Mouse (Mus musculus): ENCODE results near the gene Irf6. TPM values are rescaled to one million over a fixed set of nuclear protein-coding genes. Genes with fewer than 3 reads are reported as not detected.

Irf6 gene
- total RNA-seq, 2 experiments from 2014 or later: 0.81 to 0.92 TPM

GRCm38 (mm10) chr1:193156316-193157110 lies 3.6 kb downstream of the Irf6 start:
- DNase-seq (ENCODE audit: low spot score in 2 of 2): no peak

- DNase-seq (ENCODE audit: low spot score in 2 of 2): no peak
These were observed 4.2 kb downstream of the Irf6 start for GRCm38 (mm10) chr1:193157111-193157492.

- DNase-seq (ENCODE audit: low spot score in 2 of 2): no peak
These were observed 6.3 kb downstream of the Irf6 start for GRCm38 (mm10) chr1:193159163-193159562.

GRCm38 (mm10) chr1:193159613-193160012 lies 6.7 kb downstream of the Irf6 start:
- no peak for DNase-seq (ENCODE audit: low spot score in 2 of 2)

GRCm38 (mm10) chr1:193160317-193161032 lies 7.6 kb downstream of the Irf6 start:
- no peak for DNase-seq (ENCODE audit: low spot score in 2 of 2)

GRCm38 (mm10) chr1:193167746-193168145 lies 14.8 kb downstream of the Irf6 start, which contains the start of gene A130010J15Rik:
Gene A130010J15Rik (plus strand): TSS chr1:193168046.
- DNase-seq (ENCODE audit: low spot score in 2 of 2): no peak

- DNase-seq (ENCODE audit: low spot score in 2 of 2): no peak
These were observed 16.3 kb downstream of the Irf6 start for GRCm38 (mm10) chr1:193169228-193169627.

- DNase-seq (ENCODE audit: low spot score in 2 of 2): no peak
These were observed 16.9 kb downstream of the Irf6 start for GRCm38 (mm10) chr1:193169856-193170255.

GRCm38 (mm10) chr1:193172991-193173809 lies 20.3 kb downstream of the Irf6 start:
- DNase-seq (ENCODE audit: low spot score in 2 of 2): peak; percentile 96 to 98

GRCm38 (mm10) chr1:193173810-193174129 lies 20.9 kb downstream of the Irf6 start:
- no peak for DNase-seq (ENCODE audit: low spot score in 2 of 2)

GRCm38 (mm10) chr1:193174143-193174733 lies 21.3 kb downstream of the Irf6 start:
- DNase-seq (ENCODE audit: low spot score in 2 of 2): no peak

GRCm38 (mm10) chr1:193181104-193181503 lies 28.2 kb downstream of the Irf6 start:
- no peak for DNase-seq (ENCODE audit: low spot score in 2 of 2)

- no peak for DNase-seq (ENCODE audit: low spot score in 2 of 2)
These were observed 35.3 kb downstream of the Irf6 start for GRCm38 (mm10) chr1:193188257-193188656.

- DNase-seq (ENCODE audit: low spot score in 2 of 2): peak; percentile 25 to 47
These were observed 36.3 kb downstream of the Irf6 start for GRCm38 (mm10) chr1:193189151-193189621.

- DNase-seq (ENCODE audit: low spot score in 2 of 2): no peak
These were observed 36.9 kb downstream of the Irf6 start for GRCm38 (mm10) chr1:193189771-193190170.

- DNase-seq (ENCODE audit: low spot score in 2 of 2): no peak
These were observed 38.9 kb downstream of the Irf6 start for GRCm38 (mm10) chr1:193191675-193192283.

GRCm38 (mm10) chr1:193194416-193195140 lies 41.7 kb downstream of the Irf6 start:
- no peak for DNase-seq (ENCODE audit: low spot score in 2 of 2)

- no peak for DNase-seq (ENCODE audit: low spot score in 2 of 2)
These were observed 42.4 kb downstream of the Irf6 start for GRCm38 (mm10) chr1:193195169-193195810.

GRCm38 (mm10) chr1:193197494-193198205 lies 44.7 kb downstream of the Irf6 start:
- DNase-seq (ENCODE audit: low spot score in 2 of 2): no peak

Data from layer of hippocampus, adult 18-20 months (tissue).